Mouse (Mus musculus) ES-E14 (cell line): ENCODE measurements around the gene Nup93. TPM values are rescaled to one million over a fixed set of nuclear protein-coding genes. Genes with fewer than 3 reads are reported as not detected.

Experiments
- DNase-seq: peaks from one replicate; pipeline ENCODE4 v3.0.0-alpha.2; 2013; ENCODE audit warnings: low read depth, low spot score
- H3K27ac ChIP-seq: 2 replicates; pipeline ENCODE4 v1.5.1; 2012; ENCODE audit warnings: low read depth, mild to moderate bottlenecking, low read length, moderate library complexity, mixed read lengths; ENCODE audit not compliant: poor library complexity, insufficient read depth, severe bottlenecking
- H3K36me3 ChIP-seq: 2 replicates; pipeline ENCODE4 v1.6.1; 2012; ENCODE audit warnings: mild to moderate bottlenecking, low read length, moderate library complexity, mixed read lengths; ENCODE audit not compliant: control insufficient read depth, poor library complexity, insufficient read depth, severe bottlenecking
- H3K4me1 ChIP-seq, 2 experiments: fragments of 150-350 bp in 1 of 2; sonication (generic) in 1 of 2; 2 replicates each; pipeline ENCODE4 v1.6.1; 2012; ENCODE audit warnings: low read length in 2 of 2, mild to moderate bottlenecking in 1 of 2, mixed read lengths in 1 of 2; ENCODE audit not compliant: control insufficient read depth in 2 of 2, insufficient read depth in 2 of 2, poor library complexity in 1 of 2
- H3K4me3 ChIP-seq, 2 experiments: fragments of 150-350 bp in 1 of 2; sonication (generic) in 1 of 2; 2 replicates each; pipeline ENCODE4 v1.5.1; 2012; ENCODE audit warnings: low read length in 2 of 2, low read depth in 1 of 2, mild to moderate bottlenecking in 1 of 2, mixed read lengths in 1 of 2; ENCODE audit not compliant: insufficient read depth in 1 of 2, poor library complexity in 1 of 2, severe bottlenecking in 1 of 2
- H3K9ac ChIP-seq: 2 replicates; pipeline ENCODE4 v1.6.1; 2012; ENCODE audit warnings: low read depth, mild to moderate bottlenecking, low read length, mixed read lengths; ENCODE audit not compliant: poor library complexity, insufficient read depth, severe bottlenecking
- H3K9me3 ChIP-seq: fragments of 150-350 bp; sonication (generic); 2 replicates; pipeline ENCODE4 v1.6.1; 2012; ENCODE audit warnings: low read depth, mild to moderate bottlenecking, low read length; ENCODE audit not compliant: control insufficient read depth, insufficient read depth
- CHD2 ChIP-seq: IDR thresholded peaks from 2 replicates; pipeline ENCODE4 v1.6.1; 2014; ENCODE audit warnings: mild to moderate bottlenecking, low read depth, low read length, inconsistent platforms
- HCFC1 ChIP-seq: IDR thresholded peaks from 2 replicates; pipeline ENCODE4 v1.6.1; 2012; ENCODE audit warnings: low read length, inconsistent platforms, borderline replicate concordance; ENCODE audit not compliant: insufficient read depth
- MAFK ChIP-seq: IDR thresholded peaks from 2 replicates; pipeline ENCODE4 v1.6.1; 2014; ENCODE audit warnings: mild to moderate bottlenecking, low read depth, low read length, inconsistent platforms; ENCODE audit not compliant: insufficient read depth
- ZC3H11A ChIP-seq: IDR thresholded peaks from 2 replicates; pipeline ENCODE4 v1.6.1; 2012; ENCODE audit warnings: low read depth, mild to moderate bottlenecking, inconsistent platforms, low read length, borderline replicate concordance
- ZNF384 ChIP-seq: IDR thresholded peaks from 2 replicates; pipeline ENCODE4 v1.6.1; 2012; ENCODE audit warnings: low read depth, low read length, inconsistent platforms
- in situ Hi-C, 2 experiments: fragments of 600-800 bp; cut with MboI; formaldehyde crosslinking; loops; one replicate each; pipeline ENCODE4 v1.15.1; 2025; ENCODE audit warnings: low sequenced_read_pairs in 2 of 2, inconsistent platforms in 1 of 2; ENCODE audit not compliant: unreplicated experiment in 2 of 2
- total RNA-seq: library from RNA; depleted of rRNA; stranded (reverse); fragments of 300-350 nt; gene quantifications from 2 replicates; pipeline ENCODE4 v1.2.3, GENCODE M21; 2012

The Nup93 gene
- total RNA-seq, 1 experiment: 92.5 TPM

GRCm38 (mm10) chr8:94249836-94250435 is 35.6 kb downstream of the Nup93 start:
- no peak overlapping the region for H3K9ac ChIP-seq
- DNase-seq: no peak
- no peak overlapping the region for H3K27ac ChIP-seq
- H3K4me3 ChIP-seq: no peak overlapping the region
- H3K4me1 ChIP-seq: peaks cover 0 to 2% of the 10 kb centered on the region in 2 experiments; a peak in 1 of 4 replicates
- no peaks in the 10 kb centered on the region for H3K9me3 ChIP-seq
- no peak for TF ChIP-seq MAFK
- TF ChIP-seq HCFC1: no peak
- no peak for TF ChIP-seq CHD2
- TF ChIP-seq ZC3H11A: no peak
- no peak for TF ChIP-seq ZNF384
- H3K36me3 ChIP-seq: no peaks in the 10 kb centered on the region
- in situ Hi-C loops: no loop called here

GRCm38 (mm10) chr8:94258881-94259280 is 44.5 kb downstream of the Nup93 start:
- Histone ChIP-seq H3K4me1 (peaks cover 0 to 1% of the 10 kb centered on the region in 2 experiments; a peak in 1 of 4 replicates), H3K9me3 (no peaks in the 10 kb centered on the region), H3K27ac (no peak overlapping the region), H3K4me3 (no peak overlapping the region), H3K36me3 (peaks cover 3% of the 10 kb centered on the region; the same call in 1 of the 2 replicates), H3K9ac (no peak overlapping the region)
- DNase-seq: no peak
- in situ Hi-C loops: no loop called here
- TF ChIP-seq MAFK (no peak), CHD2 (no peak), ZNF384 (no peak), ZC3H11A (no peak), HCFC1 (no peak)

GRCm38 (mm10) chr8:94262626-94263297 is 48.4 kb downstream of the Nup93 start:
- H3K36me3 ChIP-seq: no peaks in the 10 kb centered on the region
- no peak overlapping the region for H3K4me3 ChIP-seq
- no peak overlapping the region for H3K27ac ChIP-seq
- TF ChIP-seq ZNF384: no peak
- TF ChIP-seq CHD2: no peak
- 0 out of 2 replicates have a peak, but pooled peaks have one; percentile 42 for TF ChIP-seq MAFK
- no peaks in the 10 kb centered on the region for H3K9me3 ChIP-seq
- H3K9ac ChIP-seq: no peak overlapping the region
- no peak for DNase-seq
- H3K4me1 ChIP-seq: no peaks in the 10 kb centered on the region
- in situ Hi-C loops: no loop called here

GRCm38 (mm10) chr8:94266344-94267191 is 52.2 kb downstream of the Nup93 start:
- in situ Hi-C loops: no loop called here
- Histone ChIP-seq H3K9ac (no peak overlapping the region; the same call in 1 of the 2 replicates), H3K4me1 (no peaks in the 10 kb centered on the region; a peak in 1 of 4 replicates), H3K27ac (no peak overlapping the region), H3K4me3 (no peak overlapping the region), H3K36me3 (no peaks in the 10 kb centered on the region), H3K9me3 (no peaks in the 10 kb centered on the region)
- DNase-seq: no peak
- TF ChIP-seq MAFK (no peak), ZC3H11A (no peak), HCFC1 (no peak), ZNF384 (no peak), CHD2 (no peak)
